Comparison of ENCODE assay signal across 8 mouse cellular contexts in the genomic region with DNA sequence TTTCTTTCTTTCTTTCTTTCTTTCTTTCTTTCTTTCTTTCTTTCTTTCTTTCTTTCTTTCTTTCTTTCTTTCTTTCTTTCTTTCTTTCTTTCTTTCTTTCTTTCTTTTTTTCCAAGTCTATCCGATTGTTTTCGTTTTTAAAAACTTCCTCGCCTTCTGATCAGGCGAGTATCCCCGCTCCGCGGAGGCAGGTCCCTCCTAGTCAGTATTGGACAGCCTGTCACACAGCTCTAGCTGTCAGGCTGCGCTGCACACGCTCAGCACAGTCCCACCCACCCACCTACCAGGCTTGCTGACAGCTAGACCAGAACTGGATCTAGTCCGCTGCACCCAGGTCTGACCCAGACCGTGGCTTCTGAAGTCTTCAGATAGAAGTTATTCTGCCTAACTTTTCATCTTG. TPM values are rescaled to one million over a fixed set of nuclear protein-coding genes. Genes with fewer than 3 reads are reported as not detected.
DNase-seq lines count a peak whose midpoint lies in the region; ATAC-seq and TF ChIP-seq lines count a peak whose summit lies in the region.

No protein-coding gene starts in this region.

- no peak for TF ChIP-seq CTCF in ES-Bruce4 (IDR thresholded peaks at IDR 0.05; ENCODE audit: low read depth, low read length)

- H3K4me1 ChIP-seq in ES-Bruce4 (ENCODE audit: control insufficient read depth, insufficient read depth, low read length) = no peaks in the 10 kb centered on the region
- H3K4me1 ChIP-seq in brown adipose tissue, adult 24 weeks (ENCODE audit: control insufficient read depth, insufficient read depth, insufficient read length, low read length) = no peaks in the 10 kb centered on the region
- peaks cover 3% of the 10 kb centered on the region for H3K4me1 ChIP-seq in heart, embryonic 16.5 days (ENCODE audit: control insufficient read depth, insufficient read depth, low read length)
- H3K4me1 ChIP-seq in neural tube, embryonic 14.5 days (ENCODE audit: control insufficient read depth, insufficient read depth, low read length) = peaks cover 15% of the 10 kb centered on the region

- peak overlapping the region; percentile 45 for H3K4me3 ChIP-seq in ES-Bruce4 (ENCODE audit: low read depth, low read length)
- H3K4me3 ChIP-seq in brown adipose tissue, adult 24 weeks (ENCODE audit: insufficient read depth, low read depth, low read length) = peak overlapping the region; percentile 61
- peak overlapping the region; percentile 66 for H3K4me3 ChIP-seq in heart, embryonic 16.5 days (ENCODE audit: low read length)
- peak overlapping the region; percentile 60 for H3K4me3 ChIP-seq in neural tube, embryonic 14.5 days (ENCODE audit: low read depth, low read length)

- H3K9ac ChIP-seq in ES-Bruce4 (ENCODE audit: low read depth, poor library complexity, severe bottlenecking) = no peak overlapping the region
- peak overlapping the region; percentile 69 for H3K9ac ChIP-seq in heart, embryonic 16.5 days (ENCODE audit: low read length)
- no peak overlapping the region; the same call in 1 of the 2 replicates for H3K9ac ChIP-seq in neural tube, embryonic 14.5 days (replicated peaks; ENCODE audit: low read depth, low read length)

- no peak overlapping the region for H3K27ac ChIP-seq in ES-Bruce4 (ENCODE audit: insufficient read depth, low read length)
- H3K27ac ChIP-seq in brown adipose tissue, adult 24 weeks (replicated peaks; ENCODE audit: low read depth, low read length) = no peak overlapping the region
- peak overlapping the region; percentile 74 for H3K27ac ChIP-seq in heart, embryonic 16.5 days (ENCODE audit: low read length)
- H3K27ac ChIP-seq in neural tube, embryonic 14.5 days (ENCODE audit: low read depth, low read length) = no peak overlapping the region

- TF ChIP-seq POLR2A in ES-Bruce4 (IDR thresholded peaks at IDR 0.05; ENCODE audit: insufficient read depth, low read length) = no peak

- peak; percentile 8 for DNase-seq in fibroblast of lung, adult 2 months (ENCODE audit: low read depth)
- peak; percentile 61 to 81 for DNase-seq in kidney, postnatal 25 days
- peak; percentile 49 for DNase-seq in lung, adult 18-20 months
- peak; percentile 13 to 17 for DNase-seq in thymus, adult 18-20 months

- WGBS in heart, embryonic 16.5 days = under 1% methylated on average over 11 of the region's 11 CpGs
- WGBS in neural tube, embryonic 14.5 days = 1% methylated on average over 11 of the region's 11 CpGs

- no peaks in the 10 kb centered on the region for H3K27me3 ChIP-seq in ES-Bruce4 (ENCODE audit: control insufficient read depth, insufficient read depth, low read length, poor library complexity, severe bottlenecking)
- no peaks in the 10 kb centered on the region for H3K27me3 ChIP-seq in heart, embryonic 16.5 days (ENCODE audit: control insufficient read depth, insufficient read depth, low read length)
- no peaks in the 10 kb centered on the region for H3K27me3 ChIP-seq in neural tube, embryonic 14.5 days (ENCODE audit: control insufficient read depth, insufficient read depth, low read length)

- no peaks in the 10 kb centered on the region for H3K36me3 ChIP-seq in ES-Bruce4 (ENCODE audit: control insufficient read depth, insufficient read depth, low read length, poor library complexity, severe bottlenecking)
- H3K36me3 ChIP-seq in heart, embryonic 16.5 days (ENCODE audit: control insufficient read depth, insufficient read depth) = peaks cover 4% of the 10 kb centered on the region; the same call in 1 of the 2 replicates
- H3K36me3 ChIP-seq in neural tube, embryonic 14.5 days (ENCODE audit: control insufficient read depth, insufficient read depth, low read length) = 0 out of 2 replicates have a peak, but pooled peaks cover 3% of the 10 kb centered on the region

- ATAC-seq in heart, embryonic 16.5 days (replicated peaks; ENCODE audit: extremely low read depth, insufficient read depth, low FRiP score) = peak; percentile 93
- peak; percentile 95 for ATAC-seq in neural tube, embryonic 14.5 days (ENCODE audit: low read depth)

- H3K9me3 ChIP-seq in ES-Bruce4 (replicated peaks; ENCODE audit: control insufficient read depth, insufficient read depth, low read length, poor library complexity, severe bottlenecking) = no peaks in the 10 kb centered on the region
- no peaks in the 10 kb centered on the region for H3K9me3 ChIP-seq in heart, embryonic 16.5 days (replicated peaks; ENCODE audit: control insufficient read depth, low read length)
- H3K9me3 ChIP-seq in neural tube, embryonic 14.5 days (ENCODE audit: control insufficient read depth, low read length) = no peaks in the 10 kb centered on the region

- no peak for TF ChIP-seq EP300 in ES-Bruce4 (IDR thresholded peaks at IDR 0.05; ENCODE audit: insufficient read depth, low read depth, low read length)

- H3K4me2 ChIP-seq in heart, embryonic 16.5 days (ENCODE audit: low read depth, low read length) = peak overlapping the region; percentile 65
- H3K4me2 ChIP-seq in neural tube, embryonic 14.5 days (ENCODE audit: low read depth, low read length) = peak overlapping the region; percentile 71

RNA-seq across cellular contexts. Expression of a gene that starts 0.4 kb away (rescaled TPM):
- 5.7 and 6.7 TPM in 2 replicates for polyA plus RNA-seq in ES-Bruce4 (2011; ENCODE audit: insufficient read depth, insufficient read length, low read depth, missing spikeins)
- 4.4 and 5.8 TPM in 2 replicates for polyA plus RNA-seq in brown adipose tissue, adult 24 weeks (2012; ENCODE audit: insufficient read depth, insufficient read length, missing spikeins)
- polyA plus RNA-seq in heart, embryonic 16.5 days (2015; fragmentation: Nextera tagmentation; extraction: Ambion mirVana) = 8.5 and 9.6 TPM in 2 replicates
- 30.6 and 32.6 TPM in 2 replicates for polyA plus RNA-seq in neural tube, embryonic 14.5 days (2014; fragmentation: Nextera tagmentation; extraction: Ambion mirVana)

Comparison
In these comparisons a context has a peak if more than half of its experiments do, and no peak if none do; other contexts are left out.
1. DNase-seq: peak in every context shown above with its lines; median percentile 71 in kidney, postnatal 25 days; 49 in lung, adult 18-20 months; 15 in thymus, adult 18-20 months; 8 in fibroblast of lung, adult 2 months.